Mouse (Mus musculus): ENCODE measurements at regions not wholly inside any gene's neighbourhood (a gene's known extent, or its start where the extent isn't known, plus 50 kb on each side); places are given as distances from the start of the nearest gene placed in this dataset.

DNA sequence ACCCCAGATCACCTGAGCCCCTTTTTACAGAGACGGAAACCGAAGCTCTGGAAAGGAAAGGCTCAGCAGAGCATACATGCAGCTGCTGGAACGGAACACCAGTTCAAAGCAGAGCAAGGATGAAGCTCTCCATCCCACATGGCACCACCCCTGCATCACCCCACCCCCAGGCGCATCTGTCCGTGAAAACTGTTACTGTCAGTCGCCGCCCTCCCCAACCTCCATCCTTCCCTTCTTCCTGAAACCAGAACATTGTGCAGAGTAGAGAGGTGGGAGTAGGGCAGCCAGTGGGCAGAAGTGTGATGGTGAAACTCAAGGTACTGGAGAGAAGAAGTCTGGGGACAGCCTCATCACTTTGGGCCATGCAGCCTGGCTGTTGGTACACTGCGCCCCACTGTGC is 84.6 kb downstream of the Rplp1 start:
- Histone ChIP-seq H3K27ac (ENCODE audit: low read depth) (no peak overlapping the region), H3K27me3 (replicated peaks; ENCODE audit: control insufficient read depth, insufficient read depth, low read length) (no peaks in the 10 kb centered on the region), H3K9me3 (ENCODE audit: control insufficient read depth, low read length) (no peaks in the 10 kb centered on the region), H3K4me1 (replicated peaks; ENCODE audit: control insufficient read depth, insufficient read depth, low read length) (no peaks in the 10 kb centered on the region), H3K9ac (ENCODE audit: low read length) (no peak overlapping the region), H3K4me2 (ENCODE audit: low read length) (no peak overlapping the region), H3K4me3 (ENCODE audit: low read depth, low read length) (no peak overlapping the region), H3K36me3 (ENCODE audit: control insufficient read depth, insufficient read depth, low read length) (no peaks in the 10 kb centered on the region)
- ATAC-seq (replicated peaks; ENCODE audit: low FRiP score, low TSS enrichment, low read depth), result no peak
- WGBS, result 74% methylated on average over 8 of the region's 8 CpGs
- no peak for DNase-seq (ENCODE audit: low spot score)

DNA sequence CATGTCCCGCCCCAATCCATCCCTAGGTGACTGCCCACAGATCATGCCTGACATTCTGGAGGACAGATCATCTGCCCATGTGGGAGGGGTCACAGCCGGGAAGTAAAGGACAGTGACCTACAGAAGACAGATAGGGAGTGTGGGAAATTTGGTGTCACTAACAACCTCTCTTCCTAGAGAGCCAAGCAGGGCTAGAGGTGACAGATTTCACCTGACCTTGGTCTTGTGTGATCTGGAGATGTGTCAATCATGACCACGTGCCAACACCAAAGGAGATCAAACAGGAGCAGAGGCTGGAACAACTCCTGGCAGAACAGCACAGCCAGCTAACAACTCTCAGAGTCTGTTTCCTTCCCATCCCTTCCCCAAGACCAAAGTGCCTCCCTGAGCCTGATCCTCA is 85.0 kb downstream of the Rplp1 start:
- H3K4me2 ChIP-seq (ENCODE audit: low read length), result no peak overlapping the region
- H3K27me3 ChIP-seq (replicated peaks; ENCODE audit: control insufficient read depth, insufficient read depth, low read length), result no peaks in the 10 kb centered on the region
- H3K4me1 ChIP-seq (replicated peaks; ENCODE audit: control insufficient read depth, insufficient read depth, low read length), result no peaks in the 10 kb centered on the region
- no peaks in the 10 kb centered on the region for H3K36me3 ChIP-seq (ENCODE audit: control insufficient read depth, insufficient read depth, low read length)
- no peak for DNase-seq (ENCODE audit: low spot score)
- H3K9ac ChIP-seq (ENCODE audit: low read length), result no peak overlapping the region
- H3K4me3 ChIP-seq (ENCODE audit: low read depth, low read length), result no peak overlapping the region
- H3K9me3 ChIP-seq (ENCODE audit: control insufficient read depth, low read length), result no peaks in the 10 kb centered on the region
- WGBS, result 70% methylated on average over 3 of the region's 3 CpGs
- H3K27ac ChIP-seq (ENCODE audit: low read depth), result no peak overlapping the region
- ATAC-seq (replicated peaks; ENCODE audit: low FRiP score, low TSS enrichment, low read depth), result no peak

DNA sequence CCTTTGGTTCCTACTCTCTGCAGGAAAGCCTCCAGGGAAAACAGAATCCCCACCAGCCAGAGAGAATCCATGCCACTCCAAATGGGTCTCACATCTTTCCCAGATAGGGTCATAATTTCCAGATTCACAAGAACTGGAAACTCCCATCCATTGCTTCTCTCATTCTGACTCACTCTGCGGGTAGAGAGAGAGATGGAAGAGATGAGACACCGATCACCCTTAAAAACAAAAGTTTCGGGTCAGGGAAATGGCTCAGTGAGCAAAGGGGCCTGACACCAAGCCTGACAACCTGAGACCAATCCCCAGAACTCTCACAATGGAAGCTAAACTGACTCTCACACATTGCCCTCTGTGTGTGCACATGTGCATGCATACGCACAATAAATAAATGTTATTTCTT is 86.6 kb downstream of the Rplp1 start:
- Histone ChIP-seq H3K27ac (ENCODE audit: low read depth) (no peak overlapping the region), H3K9me3 (ENCODE audit: control insufficient read depth, low read length) (no peaks in the 10 kb centered on the region), H3K27me3 (replicated peaks; ENCODE audit: control insufficient read depth, insufficient read depth, low read length) (no peaks in the 10 kb centered on the region), H3K4me3 (ENCODE audit: low read depth, low read length) (no peak overlapping the region), H3K4me2 (ENCODE audit: low read length) (no peak overlapping the region), H3K4me1 (replicated peaks; ENCODE audit: control insufficient read depth, insufficient read depth, low read length) (no peaks in the 10 kb centered on the region), H3K9ac (ENCODE audit: low read length) (no peak overlapping the region), H3K36me3 (ENCODE audit: control insufficient read depth, insufficient read depth, low read length) (no peaks in the 10 kb centered on the region)
- ATAC-seq (replicated peaks; ENCODE audit: low FRiP score, low TSS enrichment, low read depth) (no peak), DNase-seq (ENCODE audit: low spot score) (no peak)
- WGBS, result 94% methylated on average over 4 of the region's 4 CpGs

GRCm38 (mm10) chr9:61827014-61827413 is 87.3 kb downstream of the Rplp1 start:
- H3K9ac ChIP-seq (ENCODE audit: low read length), result no peak overlapping the region
- H3K4me1 ChIP-seq (replicated peaks; ENCODE audit: control insufficient read depth, insufficient read depth, low read length), result no peaks in the 10 kb centered on the region
- H3K4me3 ChIP-seq (ENCODE audit: low read depth, low read length), result no peak overlapping the region
- DNase-seq (ENCODE audit: low spot score), result no peak
- H3K27me3 ChIP-seq (replicated peaks; ENCODE audit: control insufficient read depth, insufficient read depth, low read length), result no peaks in the 10 kb centered on the region
- 70% methylated on average over 2 of the region's 2 CpGs for WGBS
- no peak overlapping the region for H3K4me2 ChIP-seq (ENCODE audit: low read length)
- ATAC-seq (replicated peaks; ENCODE audit: low FRiP score, low TSS enrichment, low read depth), result no peak
- H3K36me3 ChIP-seq (ENCODE audit: control insufficient read depth, insufficient read depth, low read length), result no peaks in the 10 kb centered on the region
- no peaks in the 10 kb centered on the region for H3K9me3 ChIP-seq (ENCODE audit: control insufficient read depth, low read length)
- no peak overlapping the region for H3K27ac ChIP-seq (ENCODE audit: low read depth)

DNA sequence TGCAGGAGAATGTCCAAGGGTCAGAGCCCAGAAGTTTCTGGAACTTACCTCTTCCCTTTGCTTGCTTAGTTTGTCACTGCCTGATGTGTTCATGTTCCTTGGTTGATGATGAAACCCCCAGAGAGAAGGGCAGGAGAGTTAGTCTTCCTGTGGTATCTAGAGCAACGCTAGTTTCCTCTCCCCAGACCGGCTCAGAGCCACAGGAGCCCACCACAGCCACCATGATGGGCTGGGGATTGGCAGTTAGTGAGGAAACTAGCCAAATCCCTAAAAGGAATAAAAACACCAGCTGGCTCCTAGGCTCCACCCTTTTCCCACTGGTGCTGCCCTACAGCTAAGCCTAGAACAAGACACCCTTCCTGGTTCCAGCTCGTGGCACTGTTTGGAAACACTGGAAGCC is 87.9 kb downstream of the Rplp1 start:
- ATAC-seq (replicated peaks; ENCODE audit: low FRiP score, low TSS enrichment, low read depth), result no peak
- Histone ChIP-seq H3K9me3 (ENCODE audit: control insufficient read depth, low read length) (no peaks in the 10 kb centered on the region), H3K27me3 (replicated peaks; ENCODE audit: control insufficient read depth, insufficient read depth, low read length) (no peaks in the 10 kb centered on the region), H3K4me2 (ENCODE audit: low read length) (no peak overlapping the region), H3K27ac (ENCODE audit: low read depth) (no peak overlapping the region), H3K9ac (ENCODE audit: low read length) (no peak overlapping the region), H3K4me1 (replicated peaks; ENCODE audit: control insufficient read depth, insufficient read depth, low read length) (no peaks in the 10 kb centered on the region), H3K4me3 (ENCODE audit: low read depth, low read length) (no peak overlapping the region), H3K36me3 (ENCODE audit: control insufficient read depth, insufficient read depth, low read length) (no peaks in the 10 kb centered on the region)
- no peak for DNase-seq (ENCODE audit: low spot score)
- WGBS, result 67% methylated on average over 3 of the region's 3 CpGs

- Histone ChIP-seq H3K9me3 (ENCODE audit: control insufficient read depth, low read length) (no peaks in the 10 kb centered on the region), H3K4me2 (ENCODE audit: low read length) (no peak overlapping the region), H3K4me1 (replicated peaks; ENCODE audit: control insufficient read depth, insufficient read depth, low read length) (no peaks in the 10 kb centered on the region), H3K27ac (ENCODE audit: low read depth) (no peak overlapping the region), H3K27me3 (replicated peaks; ENCODE audit: control insufficient read depth, insufficient read depth, low read length) (no peaks in the 10 kb centered on the region), H3K4me3 (ENCODE audit: low read depth, low read length) (no peak overlapping the region), H3K36me3 (ENCODE audit: control insufficient read depth, insufficient read depth, low read length) (no peaks in the 10 kb centered on the region), H3K9ac (ENCODE audit: low read length) (no peak overlapping the region)
- WGBS, result 61% methylated on average over 2 of the region's 2 CpGs
- ATAC-seq (replicated peaks; ENCODE audit: low FRiP score, low TSS enrichment, low read depth) (no peak), DNase-seq (ENCODE audit: low spot score) (no peak)
These were observed 88.5 kb downstream of the Rplp1 start for GRCm38 (mm10) chr9:61825804-61826203.

- no peak overlapping the region for H3K4me3 ChIP-seq (ENCODE audit: low read depth, low read length)
- H3K4me1 ChIP-seq (replicated peaks; ENCODE audit: control insufficient read depth, insufficient read depth, low read length), result no peaks in the 10 kb centered on the region; the same call in 1 of the 2 replicates
- DNase-seq (ENCODE audit: low spot score) (no peak), ATAC-seq (replicated peaks; ENCODE audit: low FRiP score, low TSS enrichment, low read depth) (no peak)
- H3K27me3 ChIP-seq (replicated peaks; ENCODE audit: control insufficient read depth, insufficient read depth, low read length), result no peaks in the 10 kb centered on the region
- no peak overlapping the region for H3K9ac ChIP-seq (ENCODE audit: low read length)
- H3K27ac ChIP-seq (ENCODE audit: low read depth), result no peak overlapping the region
- no peaks in the 10 kb centered on the region for H3K36me3 ChIP-seq (ENCODE audit: control insufficient read depth, insufficient read depth, low read length)
- WGBS, result 68% methylated on average over 1 of the region's 1 CpGs
- H3K9me3 ChIP-seq (ENCODE audit: control insufficient read depth, low read length), result no peaks in the 10 kb centered on the region
- H3K4me2 ChIP-seq (ENCODE audit: low read length), result no peak overlapping the region
These were observed 94.5 kb downstream of the Rplp1 start for GRCm38 (mm10) chr9:61819836-61820235.

GRCm38 (mm10) chr9:61816589-61817179 is 97.7 kb downstream of the Rplp1 start:
- H3K36me3 ChIP-seq (ENCODE audit: control insufficient read depth, insufficient read depth, low read length), result no peaks in the 10 kb centered on the region
- H3K27me3 ChIP-seq (replicated peaks; ENCODE audit: control insufficient read depth, insufficient read depth, low read length), result no peaks in the 10 kb centered on the region
- no peak for DNase-seq (ENCODE audit: low spot score)
- H3K4me2 ChIP-seq (ENCODE audit: low read length), result no peak overlapping the region
- ATAC-seq (replicated peaks; ENCODE audit: low FRiP score, low TSS enrichment, low read depth), result no peak
- H3K4me1 ChIP-seq (replicated peaks; ENCODE audit: control insufficient read depth, insufficient read depth, low read length), result no peaks in the 10 kb centered on the region; the same call in 1 of the 2 replicates
- 65% methylated on average over 11 of the region's 11 CpGs for WGBS
- no peak overlapping the region for H3K4me3 ChIP-seq (ENCODE audit: low read depth, low read length)
- H3K9me3 ChIP-seq (ENCODE audit: control insufficient read depth, low read length), result no peaks in the 10 kb centered on the region
- no peak overlapping the region for H3K27ac ChIP-seq (ENCODE audit: low read depth)
- H3K9ac ChIP-seq (ENCODE audit: low read length), result no peak overlapping the region

- no peak for DNase-seq (ENCODE audit: low spot score)
These were observed 98.3 kb downstream of the Rplp1 start for GRCm38 (mm10) chr9:61815995-61816394.

More at GRCm38 (mm10) chr9:61815995-61816394, 98.3 kb downstream of the Rplp1 start:
- ATAC-seq (replicated peaks; ENCODE audit: low FRiP score, low TSS enrichment, low read depth), result no peak
- H3K4me3 ChIP-seq (ENCODE audit: low read depth, low read length), result no peak overlapping the region
- H3K27me3 ChIP-seq (replicated peaks; ENCODE audit: control insufficient read depth, insufficient read depth, low read length), result no peaks in the 10 kb centered on the region
- WGBS, result 25% methylated on average over 10 of the region's 10 CpGs
- no peaks in the 10 kb centered on the region for H3K9me3 ChIP-seq (ENCODE audit: control insufficient read depth, low read length)
- no peaks in the 10 kb centered on the region for H3K36me3 ChIP-seq (ENCODE audit: control insufficient read depth, insufficient read depth, low read length)
- H3K4me1 ChIP-seq (replicated peaks; ENCODE audit: control insufficient read depth, insufficient read depth, low read length), result no peaks in the 10 kb centered on the region; the same call in 1 of the 2 replicates
- no peak overlapping the region for H3K27ac ChIP-seq (ENCODE audit: low read depth)
- no peak overlapping the region for H3K9ac ChIP-seq (ENCODE audit: low read length)
- no peak overlapping the region for H3K4me2 ChIP-seq (ENCODE audit: low read length)
